Mouse (Mus musculus): ENCODE data around the gene Lacc1.

Gene Lacc1

DNA sequence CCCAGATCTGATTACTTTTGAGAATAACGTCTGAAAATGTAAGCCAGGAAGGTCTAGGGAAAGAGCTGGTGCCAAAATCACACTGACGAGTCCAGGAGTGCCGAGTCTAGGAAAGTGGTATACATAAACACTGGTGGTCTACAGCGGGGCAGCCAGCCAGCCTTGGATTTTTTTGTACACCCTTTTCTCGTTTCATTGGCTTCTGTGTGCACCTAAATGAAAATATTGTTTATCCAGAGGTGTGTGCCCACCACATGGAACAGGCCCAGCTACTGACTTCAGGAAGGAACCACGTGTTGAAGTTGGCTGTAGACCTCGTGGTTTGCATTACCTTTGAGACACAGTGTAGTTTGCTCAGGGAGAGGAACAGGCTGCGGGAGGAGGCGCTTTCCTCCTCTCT is 57.1 kb downstream of the Lacc1 start:
- no peak for DNase-seq (ENCODE audit: low spot score)

All from spleen, adult 12 weeks (tissue).